Mouse (Mus musculus) G1E (cell line): Measurements from ENCODE around the gene Ssh2. TPM values are rescaled to one million over a fixed set of nuclear protein-coding genes. Genes with fewer than 3 reads are reported as not detected.

ENCODE experiments used
- ATAC-seq: 2 replicates; pipeline ENCODE4 v1.8.0; 2016; ENCODE audit warnings: mild to moderate bottlenecking; ENCODE audit not compliant: insufficient number of reproducible peaks, poor library complexity, low FRiP score, severe bottlenecking; ENCODE audit errors: extremely low read depth
- DNase-seq: peaks from one replicate; pipeline ENCODE4 v3.0.0; 2012; ENCODE audit warnings: low spot score
- H3K27me3 ChIP-seq: 2 replicates; pipeline ENCODE4 v1.6.1; 2012; ENCODE audit warnings: mild to moderate bottlenecking, low read length, inconsistent platforms; ENCODE audit not compliant: insufficient read depth
- H3K36me3 ChIP-seq: replicated peaks from 2 replicates; pipeline ENCODE3; 2012; ENCODE audit warnings: mild to moderate bottlenecking, inconsistent platforms
- H3K4me1 ChIP-seq: 2 replicates; pipeline ENCODE4 v1.6.1; 2012; ENCODE audit warnings: low read depth, low read length, inconsistent platforms, mixed read lengths; ENCODE audit not compliant: insufficient read depth
- H3K4me3 ChIP-seq: 2 replicates; pipeline ENCODE4 v1.5.1; 2012; ENCODE audit warnings: low read depth, mild to moderate bottlenecking, inconsistent platforms, low read length, moderate library complexity, mixed read lengths
- H3K9me3 ChIP-seq: replicated peaks from 2 replicates; pipeline ENCODE4 v1.6.1; 2012; ENCODE audit warnings: inconsistent platforms
- CTCF ChIP-seq: IDR thresholded peaks from 2 replicates; pipeline ENCODE4 v1.5.1; 2012; ENCODE audit warnings: low read depth, low read length, inconsistent platforms, mixed read lengths
- GATA1 ChIP-seq: IDR thresholded peaks from 2 replicates; pipeline ENCODE4 v1.6.1; 2012; ENCODE audit warnings: borderline replicate concordance, low read length, inconsistent platforms, mixed read lengths
- GATA2 ChIP-seq: IDR thresholded peaks from 2 replicates; pipeline ENCODE4 v1.6.1; 2012; ENCODE audit warnings: low read depth, low read length, inconsistent platforms, borderline replicate concordance
- POLR2AphosphoS5 ChIP-seq: IDR thresholded peaks from 2 replicates; pipeline ENCODE4 v1.6.1; 2012; ENCODE audit warnings: low read depth, low read length, inconsistent platforms; ENCODE audit not compliant: insufficient replicate concordance
- TAL1 ChIP-seq: conservative IDR thresholded peaks from 2 replicates; pipeline ENCODE4 v1.6.1; 2012; ENCODE audit warnings: low read depth, low read length, inconsistent platforms, mixed read lengths
- polyA plus RNA-seq: library from polyadenylated mRNA; stranded (reverse); fragments of >175 nt; gene quantifications from 2 replicates; pipeline ENCODE4 v1.2.3, GENCODE M21; 2012
- total RNA-seq, 2 experiments: library from RNA; stranded (forward) in 1 of 2; stranded (reverse) in 1 of 2; fragments of 200-1000 nt in 1 of 2; fragments of >200 nt in 1 of 2; fragmentation: Nextera tagmentation in 1 of 2; gene quantifications; 2 replicates each; pipeline ENCODE4 v1.2.3; 2014 to 2017

Ssh2 gene
- total and polyA plus RNA-seq, 3 experiments: 15.1 to 34.6 (median 25.0) TPM

GRCm38 (mm10) chr11:77463786-77464185, 247.7 kb downstream of the Ssh2 start:
- Histone ChIP-seq H3K36me3 (no peaks in the 10 kb centered on the region), H3K4me1 (peaks cover 7% of the 10 kb centered on the region; the same call in 1 of the 2 replicates), H3K9me3 (no peaks in the 10 kb centered on the region), H3K4me3 (no peak overlapping the region), H3K27me3 (peaks cover 65% of the 10 kb centered on the region)
- TF ChIP-seq CTCF: no peak
- TF ChIP-seq GATA2: no peak
- TF ChIP-seq TAL1: no peak
- TF ChIP-seq POLR2AphosphoS5: no peak
- no peak for TF ChIP-seq GATA1
- ATAC-seq: no peak
- DNase-seq: no peak

GRCm38 (mm10) chr11:77464684-77465083, 248.6 kb downstream of the Ssh2 start:
- no peaks in the 10 kb centered on the region for H3K9me3 ChIP-seq
- ATAC-seq (no peak), DNase-seq (no peak)
- H3K4me3 ChIP-seq: no peak overlapping the region
- H3K4me1 ChIP-seq: peaks cover 7% of the 10 kb centered on the region; the same call in 1 of the 2 replicates
- no peaks in the 10 kb centered on the region for H3K36me3 ChIP-seq
- peaks cover 72% of the 10 kb centered on the region for H3K27me3 ChIP-seq
- no peak for TF ChIP-seq GATA1
- no peak for TF ChIP-seq CTCF
- TF ChIP-seq POLR2AphosphoS5: no peak
- TF ChIP-seq GATA2: no peak
- TF ChIP-seq TAL1: no peak

- TF ChIP-seq GATA2: no peak
- no peak for TF ChIP-seq POLR2AphosphoS5
- no peak for TF ChIP-seq TAL1
- TF ChIP-seq GATA1: no peak
- TF ChIP-seq CTCF: no peak
- DNase-seq (no peak), ATAC-seq (no peak)
- no peaks in the 10 kb centered on the region for H3K9me3 ChIP-seq
- peaks cover 72% of the 10 kb centered on the region for H3K27me3 ChIP-seq
- peaks cover 7% of the 10 kb centered on the region; the same call in 1 of the 2 replicates for H3K4me1 ChIP-seq
- H3K4me3 ChIP-seq: no peak overlapping the region
- no peaks in the 10 kb centered on the region for H3K36me3 ChIP-seq
Observed at GRCm38 (mm10) chr11:77465111-77465510, 249.0 kb downstream of the Ssh2 start.

GRCm38 (mm10) chr11:77466544-77466943, 250.5 kb downstream of the Ssh2 start:
- H3K4me3 ChIP-seq: no peak overlapping the region
- H3K9me3 ChIP-seq: no peaks in the 10 kb centered on the region
- no peak for DNase-seq
- ATAC-seq: no peak
- peaks cover 72% of the 10 kb centered on the region for H3K27me3 ChIP-seq
- no peaks in the 10 kb centered on the region for H3K36me3 ChIP-seq
- TF ChIP-seq GATA1 (no peak), CTCF (no peak), TAL1 (no peak), GATA2 (no peak), POLR2AphosphoS5 (no peak)
- peaks cover 7% of the 10 kb centered on the region; the same call in 1 of the 2 replicates for H3K4me1 ChIP-seq

- Histone ChIP-seq H3K9me3 (no peaks in the 10 kb centered on the region), H3K36me3 (no peaks in the 10 kb centered on the region), H3K27me3 (peaks cover 70% of the 10 kb centered on the region), H3K4me3 (no peak overlapping the region), H3K4me1 (peaks cover 7% of the 10 kb centered on the region; the same call in 1 of the 2 replicates)
- DNase-seq (peak; percentile 58), ATAC-seq (no peak)
- no peak for TF ChIP-seq POLR2AphosphoS5
- no peak for TF ChIP-seq GATA1
- no peak for TF ChIP-seq CTCF
- TF ChIP-seq TAL1: no peak
- no peak for TF ChIP-seq GATA2
Observed at GRCm38 (mm10) chr11:77467157-77467556, 251.1 kb downstream of the Ssh2 start.

GRCm38 (mm10) chr11:77467784-77468183, 251.7 kb downstream of the Ssh2 start:
- Histone ChIP-seq H3K27me3 (peaks cover 71% of the 10 kb centered on the region), H3K4me1 (peaks cover 2% of the 10 kb centered on the region; the same call in 1 of the 2 replicates), H3K36me3 (no peaks in the 10 kb centered on the region), H3K9me3 (no peaks in the 10 kb centered on the region), H3K4me3 (no peak overlapping the region)
- TF ChIP-seq POLR2AphosphoS5 (no peak), CTCF (peak; percentile 44; the same call in 1 of the 2 replicates)
- ATAC-seq (no peak), DNase-seq (no peak)

GRCm38 (mm10) chr11:77468397-77468796, 252.3 kb downstream of the Ssh2 start:
- H3K4me3 ChIP-seq: no peak overlapping the region
- no peaks in the 10 kb centered on the region for H3K36me3 ChIP-seq
- no peak for ATAC-seq
- H3K27me3 ChIP-seq: peaks cover 70% of the 10 kb centered on the region
- peaks cover 2% of the 10 kb centered on the region; the same call in 1 of the 2 replicates for H3K4me1 ChIP-seq
- no peaks in the 10 kb centered on the region for H3K9me3 ChIP-seq
- TF ChIP-seq GATA2 (no peak), CTCF (no peak), POLR2AphosphoS5 (no peak), GATA1 (no peak), TAL1 (no peak)
- DNase-seq: no peak
